Mouse (Mus musculus) embryo, embryonic 10 days (tissue): ENCODE measurements at regions not wholly inside any gene's neighbourhood (a gene's known extent, or its start where the extent isn't known, plus 50 kb on each side); places are given as distances from the start of the nearest gene placed in this dataset.
"Not testable (repeated sequence)": the region's sequence is repeated elsewhere in the genome, so short reads cannot be mapped to it uniquely, and the experiment has no call there.

Experiments used
- DNase-seq: peaks from one replicate; pipeline ENCODE4 v3.0.0-alpha.2; 2015; ENCODE audit warnings: low spot score

GRCm38 (mm10) chr5:3141841-3142240 lies 199.4 kb upstream of the Cdk6 start:
- DNase-seq, result not testable (repeated sequence)

DNA sequence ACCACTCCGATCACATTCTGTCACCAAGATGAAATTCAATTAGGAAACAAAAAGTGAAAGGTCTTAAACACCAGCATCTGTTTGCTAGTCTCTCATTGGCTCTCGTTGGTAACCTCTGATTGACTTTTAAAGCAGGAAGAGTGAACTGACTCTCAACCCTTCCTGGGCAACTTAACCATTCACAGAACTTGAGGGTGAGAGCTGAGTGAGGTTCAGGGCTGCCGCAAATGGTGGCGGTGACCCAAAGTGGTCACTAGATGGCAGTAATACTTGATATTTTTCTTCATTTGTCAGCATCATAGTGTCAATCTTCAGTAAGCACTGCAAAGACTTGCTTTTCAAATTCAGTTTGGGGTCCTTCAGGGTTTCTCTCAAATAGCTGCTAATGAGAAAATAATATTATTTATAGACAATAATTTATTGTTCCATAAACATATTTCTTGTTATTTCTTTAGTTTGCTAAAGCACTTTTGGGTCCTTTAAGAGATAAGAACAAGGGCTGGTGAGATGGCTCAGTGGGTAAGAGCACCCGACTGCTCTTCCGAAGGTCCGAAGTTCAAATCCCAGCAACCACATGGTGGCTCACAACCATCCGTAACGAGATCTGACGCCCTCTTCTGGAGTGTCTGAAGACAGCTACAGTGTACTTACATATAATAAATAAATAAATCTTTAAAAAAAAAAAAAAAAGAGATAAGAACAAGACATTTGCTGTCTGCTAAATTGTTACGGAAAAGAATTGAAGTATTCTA lies 194.6 kb upstream of the Cdk6 start:
- peak; percentile 41 for DNase-seq

GRCm38 (mm10) chr5:3149886-3150285 lies 191.4 kb upstream of the Cdk6 start:
- peak; percentile 49 for DNase-seq

DNA sequence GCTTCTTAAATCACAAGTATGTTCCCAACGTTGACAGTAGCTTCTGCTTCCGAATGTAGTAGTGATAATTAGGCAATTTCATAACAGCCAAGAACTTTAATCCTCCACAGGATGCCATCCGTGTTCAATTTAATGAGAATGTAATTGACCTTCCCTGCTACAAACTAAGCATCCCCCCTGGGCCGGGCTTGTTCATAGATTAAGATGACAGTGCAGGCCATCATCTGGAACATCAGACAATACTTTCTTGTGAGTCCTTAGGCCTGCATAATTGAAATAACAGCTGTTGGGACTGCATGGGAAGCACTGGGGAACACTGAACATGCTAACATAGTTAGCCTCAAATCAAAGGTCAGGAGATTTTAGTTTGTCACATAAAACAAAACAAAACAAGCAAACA lies 190.5 kb upstream of the Cdk6 start:
- not testable (repeated sequence) for DNase-seq

DNA sequence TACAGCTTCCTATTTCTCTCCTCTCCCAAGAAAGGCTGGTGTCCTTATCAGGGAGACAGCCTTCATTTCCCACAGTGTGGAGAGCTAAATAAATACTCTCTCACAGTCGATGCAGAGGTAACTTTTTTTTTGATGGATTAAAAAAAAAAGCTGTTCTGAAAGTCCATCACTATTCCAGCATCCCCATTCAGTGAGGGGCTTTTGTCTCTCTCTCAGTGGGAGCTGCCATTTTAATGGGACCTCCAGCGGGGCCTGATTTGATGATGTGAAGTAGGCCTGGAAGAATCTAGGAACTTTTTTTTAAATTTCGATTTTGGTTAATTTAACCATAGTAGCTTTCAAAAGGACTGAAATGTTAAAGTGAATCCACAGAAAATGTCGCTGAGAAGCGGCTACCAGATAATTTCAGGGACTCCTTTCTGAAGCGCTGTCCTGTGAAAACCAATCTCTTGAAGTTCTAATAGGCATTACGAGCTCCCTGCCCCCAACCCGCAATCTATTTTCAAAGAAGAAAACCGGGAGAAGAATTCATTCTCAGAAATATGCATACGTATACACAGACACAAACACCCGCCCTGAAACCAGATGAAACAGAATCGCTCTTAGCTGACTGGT lies 189.6 kb upstream of the Cdk6 start:
- peak; percentile 5 for DNase-seq

GRCm38 (mm10) chr5:3152149-3152865 lies 189.0 kb upstream of the Cdk6 start:
- peak; percentile 33 for DNase-seq

GRCm38 (mm10) chr5:3165511-3165910 lies 175.8 kb upstream of the Cdk6 start:
- not testable (repeated sequence) for DNase-seq

GRCm38 (mm10) chr5:3166496-3166895 lies 174.8 kb upstream of the Cdk6 start:
- DNase-seq, result not testable (repeated sequence)

DNA sequence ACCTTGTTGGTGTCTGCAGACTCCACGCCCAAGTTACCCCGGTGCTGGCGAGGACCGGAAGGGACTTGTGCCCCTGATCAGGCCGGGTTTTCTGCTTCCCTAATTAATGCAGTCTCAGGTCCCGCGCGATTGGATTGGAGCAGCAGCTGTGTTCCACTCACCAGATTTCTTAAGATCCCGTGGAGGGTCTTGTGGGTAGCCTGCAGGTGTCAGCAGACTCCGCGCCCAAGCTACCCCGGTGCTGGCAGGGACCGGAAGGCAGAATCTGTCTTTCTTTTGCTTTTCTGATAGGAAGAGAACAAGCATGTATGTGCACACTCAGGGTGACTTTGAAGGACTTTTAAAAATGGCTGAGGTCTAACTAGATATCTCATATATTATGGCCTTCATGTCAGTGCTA lies 147.7 kb upstream of the Cdk6 start:
- not testable (repeated sequence) for DNase-seq

DNA sequence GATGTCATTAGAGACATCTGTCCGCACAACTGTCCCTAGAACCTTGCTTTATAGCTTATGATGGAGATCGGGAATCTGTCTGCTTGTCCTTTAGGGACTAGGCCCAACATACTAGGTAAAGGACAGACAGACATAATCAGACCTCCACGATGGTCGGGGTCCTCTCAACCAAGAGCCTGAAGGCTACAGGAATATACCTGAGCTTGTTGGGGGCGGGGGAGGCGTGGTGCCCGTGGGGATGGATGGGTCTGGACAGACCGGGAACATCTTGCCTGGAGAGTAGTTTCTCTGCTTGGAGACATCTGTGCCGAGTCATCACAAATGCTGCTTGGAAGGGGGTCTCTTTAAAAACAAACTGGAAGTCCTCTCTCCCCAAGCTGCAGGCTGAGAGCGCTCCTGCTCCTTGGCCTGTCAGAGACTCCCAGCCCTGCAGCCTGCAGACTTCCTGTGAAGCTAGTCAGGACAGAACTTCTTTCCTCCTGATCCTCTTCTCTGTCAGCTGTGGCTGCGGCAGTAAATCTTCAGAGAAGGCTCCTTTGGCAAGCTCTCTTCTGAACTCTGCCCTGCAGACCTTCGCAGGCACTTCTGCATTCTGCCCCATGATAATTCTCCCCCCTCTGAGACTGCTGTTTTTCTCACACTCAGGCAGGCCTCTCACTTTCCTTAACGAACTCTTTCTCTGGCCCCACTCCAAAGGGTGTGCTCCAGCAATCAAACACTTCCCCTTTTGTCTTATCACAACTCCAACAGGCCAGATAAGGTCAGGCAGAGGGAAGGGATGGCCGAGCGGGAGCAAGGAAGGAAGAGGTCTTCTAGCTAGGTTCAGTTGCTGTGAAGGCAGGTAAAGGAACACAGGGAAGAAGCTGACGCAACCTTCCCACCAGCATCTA lies 143.1 kb upstream of the Cdk6 start:
- DNase-seq, result peak; percentile 38

GRCm38 (mm10) chr5:3198869-3199550 lies 142.3 kb upstream of the Cdk6 start:
- DNase-seq, result not testable (repeated sequence)

DNA sequence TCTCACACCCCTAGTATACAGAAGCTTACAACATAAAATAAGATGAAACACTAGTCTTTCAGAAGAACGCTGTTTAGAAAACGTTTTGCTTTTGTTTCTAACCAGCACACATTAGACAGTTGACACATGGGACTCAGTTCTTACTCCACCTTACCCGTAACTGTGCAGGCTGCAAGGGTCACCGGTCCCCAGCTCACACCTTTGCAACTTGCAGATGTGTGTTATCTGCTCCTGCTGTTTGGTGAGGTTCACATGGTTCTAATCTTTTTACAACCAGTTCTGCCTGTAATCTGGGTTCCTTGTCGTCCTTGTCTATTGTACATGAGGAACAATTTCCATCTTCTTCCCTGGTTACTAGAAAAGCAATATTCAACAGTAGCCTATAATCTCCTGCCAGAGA lies 135.1 kb upstream of the Cdk6 start:
- not testable (repeated sequence) for DNase-seq

DNA sequence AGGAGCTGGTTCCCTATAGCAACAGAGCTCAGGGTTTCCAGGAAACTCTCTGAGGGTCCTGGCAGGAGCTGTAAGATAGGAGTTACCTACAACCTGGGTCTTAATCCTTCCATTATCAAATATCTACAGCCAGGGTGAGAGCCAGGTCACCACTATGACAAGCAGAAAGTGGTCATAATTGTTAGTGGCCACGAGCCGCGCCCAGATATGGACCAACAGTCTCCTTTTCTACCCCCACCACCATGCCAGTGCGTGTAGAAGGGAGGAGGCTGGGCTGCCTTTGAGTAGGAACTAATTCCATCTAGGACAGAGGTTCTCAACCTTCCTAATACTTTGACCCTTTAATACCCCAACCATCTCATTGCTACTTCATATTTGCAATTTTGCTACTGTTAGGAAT lies 133.0 kb upstream of the Cdk6 start:
- not testable (repeated sequence) for DNase-seq

DNA sequence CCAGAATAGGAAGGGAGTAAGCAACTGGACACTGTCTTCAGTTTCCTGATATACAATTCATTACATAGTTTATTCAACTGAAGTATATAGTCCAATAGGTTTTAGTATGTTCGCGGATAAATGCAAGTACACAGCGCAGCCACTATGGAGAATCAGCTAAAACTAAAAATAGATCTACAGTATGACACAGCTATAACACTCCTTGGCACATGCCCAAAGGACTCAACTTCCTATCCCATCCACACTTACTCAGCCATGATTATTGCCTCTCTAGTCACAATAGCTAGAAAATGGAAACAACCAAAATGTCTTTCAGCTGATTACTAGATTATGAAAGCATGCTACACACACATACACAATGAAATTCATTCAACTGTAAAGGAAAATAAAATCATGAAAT lies 130.0 kb upstream of the Cdk6 start:
- DNase-seq, result no peak

- no peak for DNase-seq
These were observed 125.2 kb upstream of the Cdk6 start for GRCm38 (mm10) chr5:3216053-3216452.

DNA sequence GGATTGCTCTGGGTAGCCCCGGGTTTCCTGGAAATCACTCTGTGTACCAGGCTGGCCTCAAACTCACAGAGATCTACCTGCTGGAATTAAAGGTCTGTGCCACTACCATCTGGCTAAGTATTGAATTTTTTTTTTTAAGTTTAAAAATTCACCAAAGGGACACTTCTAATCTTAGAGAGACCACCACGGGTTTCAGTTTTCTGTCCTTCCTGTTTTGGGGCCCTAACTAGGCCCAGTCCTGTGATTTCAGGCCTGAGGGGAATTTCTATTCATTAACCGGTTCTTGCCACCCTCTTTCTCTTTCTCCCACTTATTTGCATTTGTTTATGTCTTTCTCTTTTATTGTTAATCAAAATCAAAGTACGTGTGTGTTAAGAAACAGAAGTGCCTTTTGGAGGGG lies 122.1 kb upstream of the Cdk6 start:
- DNase-seq, result no peak

DNA sequence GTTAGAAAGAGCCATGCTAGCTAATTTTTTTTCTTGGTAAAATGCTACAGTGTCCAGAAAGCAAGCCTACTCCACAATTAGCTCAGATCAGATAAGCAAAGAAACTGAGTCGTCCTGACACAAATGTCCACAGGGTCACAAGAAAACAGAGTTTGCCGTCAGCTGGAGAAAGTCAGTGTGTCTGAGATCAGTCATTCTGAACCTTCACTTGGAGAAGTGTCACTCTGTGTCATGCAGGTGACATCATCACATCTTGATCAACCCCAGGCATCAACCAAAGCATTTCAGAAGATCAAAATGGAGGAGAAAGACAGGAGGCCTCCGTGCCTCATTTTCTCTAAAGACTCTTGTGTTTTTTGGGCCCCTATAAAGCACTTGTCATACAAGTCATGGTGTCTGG lies 121.5 kb upstream of the Cdk6 start:
- DNase-seq, result no peak

GRCm38 (mm10) chr5:3223819-3224218 lies 117.5 kb upstream of the Cdk6 start:
- peak; percentile 52 for DNase-seq

- DNase-seq, result not testable (repeated sequence)
These were observed 116.8 kb upstream of the Cdk6 start for GRCm38 (mm10) chr5:3224392-3225054.

GRCm38 (mm10) chr5:3225358-3225757 lies 115.9 kb upstream of the Cdk6 start:
- not testable (repeated sequence) for DNase-seq

DNA sequence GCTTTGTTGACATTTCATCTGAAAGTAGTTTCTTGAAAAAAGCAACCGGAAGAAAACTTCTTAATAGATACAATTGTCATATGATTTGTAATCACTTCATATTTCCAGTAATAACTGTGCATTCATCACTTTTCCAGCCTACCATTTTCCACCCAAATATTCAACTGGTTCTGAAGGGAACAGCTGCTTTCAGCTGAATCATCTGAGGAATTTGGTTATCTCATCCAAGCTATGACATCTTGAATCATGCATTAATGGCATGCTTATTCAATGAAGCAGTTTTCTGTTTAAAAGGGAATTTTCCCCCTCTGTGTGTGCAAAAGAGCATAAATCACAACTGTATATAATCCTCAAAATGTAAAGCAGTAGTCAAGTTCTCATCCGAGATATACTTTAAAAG lies 97.2 kb upstream of the Cdk6 start:
- DNase-seq, result not testable (repeated sequence)
